Mouse (Mus musculus) intestine, embryonic 14.5 days (tissue): ENCODE data around the gene Cass4. TPM values are rescaled to one million over a fixed set of nuclear protein-coding genes. Genes with fewer than 3 reads are reported as not detected.

Experiments
- ATAC-seq: fragments of 200-750 bp; cut with Nextera tagmentation; replicated peaks from 2 replicates; pipeline ENCODE4 v1.8.0; 2017; ENCODE audit warnings: low read depth, moderate number of reproducible peaks, moderate TSS enrichment, moderate library complexity; ENCODE audit not compliant: low FRiP score, low TSS enrichment
- DNase-seq: peaks from one replicate; pipeline ENCODE4 v3.0.0-alpha.2; 2018; ENCODE audit warnings: low spot score
- H3K27ac ChIP-seq: fragments of 300-500 bp; sonication (generic); 2 replicates; pipeline ENCODE4 v1.5.1; 2014; ENCODE audit warnings: low read depth, mild to moderate bottlenecking, control low read depth
- H3K27me3 ChIP-seq: fragments of 300-500 bp; sonication (generic); replicated peaks from 2 replicates; pipeline ENCODE4 v1.6.1; 2014; ENCODE audit warnings: low read length, control low read depth; ENCODE audit not compliant: control insufficient read depth, insufficient read depth
- H3K36me3 ChIP-seq: fragments of 300-500 bp; sonication (generic); 2 replicates; pipeline ENCODE4 v1.6.1; 2014; ENCODE audit warnings: low read length, control low read depth; ENCODE audit not compliant: control insufficient read depth, insufficient read depth
- H3K4me1 ChIP-seq: fragments of 300-500 bp; sonication (generic); replicated peaks from 2 replicates; pipeline ENCODE4 v1.6.1; 2014; ENCODE audit warnings: low read length, control low read depth, mixed read lengths; ENCODE audit not compliant: control insufficient read depth, insufficient read depth
- H3K4me2 ChIP-seq: fragments of 300-500 bp; sonication (generic); 2 replicates; pipeline ENCODE4 v1.6.1; 2014; ENCODE audit warnings: low read length
- H3K4me3 ChIP-seq: fragments of 300-500 bp; sonication (generic); 2 replicates; pipeline ENCODE4 v1.5.1; 2014; ENCODE audit warnings: low read depth, low read length, control low read depth, mixed read lengths
- H3K9ac ChIP-seq: fragments of 300-500 bp; sonication (generic); 2 replicates; pipeline ENCODE4 v1.6.1; 2014; ENCODE audit warnings: mild to moderate bottlenecking, low read length
- H3K9me3 ChIP-seq: fragments of 300-500 bp; sonication (generic); 2 replicates; pipeline ENCODE4 v1.6.1; 2016; ENCODE audit warnings: low read length, control low read depth; ENCODE audit not compliant: control insufficient read depth
- WGBS: fragments of 180-500 bp; shearing (Covaris S2); extraction: QIAGEN DNeasy Blood & Tissue Kit; methylation state at CpG from one replicate; pipeline ENCODE4 v1.1.7; 2014; 5-methylcytosine and 5-hydroxymethylcytosine counted together
- polyA plus RNA-seq: library from polyadenylated mRNA; unstranded; fragments of >200 nt; fragmentation: Nextera tagmentation; extraction: Ambion mirVana; gene quantifications from 2 replicates; pipeline ENCODE4 v1.2.1, GENCODE M21; 2014

Cass4 gene
- polyA plus RNA-seq, 1 experiment from 2014 or later: 0.45 TPM

DNA sequence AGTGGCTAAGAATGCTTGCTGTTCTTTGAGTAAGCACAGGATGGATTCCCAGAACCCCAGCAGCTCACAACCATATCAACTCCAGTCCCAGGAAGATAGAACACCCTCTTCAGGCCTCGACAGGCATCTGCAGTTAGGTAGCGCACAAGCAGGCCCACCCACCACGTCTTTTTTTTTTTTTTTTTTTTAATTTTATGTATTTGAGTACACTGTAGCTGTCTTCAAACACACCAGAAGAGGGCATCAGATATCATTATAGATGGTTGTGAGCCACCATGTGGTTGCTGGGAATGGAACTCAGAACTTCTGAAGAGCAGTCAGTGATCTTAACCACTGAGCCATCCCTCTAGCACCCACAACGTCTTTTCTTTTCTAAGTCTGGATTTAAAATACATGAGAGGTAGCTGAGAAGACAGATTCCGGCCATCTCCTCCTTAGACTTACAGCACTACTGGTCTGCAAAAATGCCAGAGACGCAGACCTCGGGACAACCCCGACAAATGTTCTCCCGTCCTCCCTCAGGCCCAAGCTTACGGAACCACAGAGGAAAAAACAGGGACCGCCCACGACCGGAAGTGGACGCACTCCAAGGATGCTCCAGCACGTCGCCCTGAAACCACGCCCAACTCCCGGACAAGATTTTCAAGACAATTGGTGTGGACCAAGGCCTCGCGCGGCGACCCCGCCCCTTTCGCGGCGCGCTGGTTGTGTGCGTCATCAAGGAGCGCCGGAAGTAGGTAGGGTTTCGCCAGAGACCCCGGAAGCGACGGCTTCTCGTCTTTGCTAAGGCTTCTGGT, 46.4 kb downstream of the Cass4 start, which contains the start of gene Rtf2:
Gene Rtf2, plus strand, starts transcription at position 714 of the 797 bp plus-strand sequence.
- peak; percentile 99 for ATAC-seq
- H3K36me3 ChIP-seq: no peaks in the 10 kb centered on the region
- peak within 1 kb of the TSS; percentile 59 for H3K9ac ChIP-seq
- WGBS: 4% methylated on average over 35 of the region's 35 CpGs
- H3K9me3 ChIP-seq: no peaks in the 10 kb centered on the region
- DNase-seq: peak; percentile 100
- H3K4me1 ChIP-seq: peaks cover 12% of the 10 kb centered on the region
- H3K4me2 ChIP-seq: peak within 1 kb of the TSS; percentile 87
- peak within 1 kb of the TSS; percentile 83 for H3K4me3 ChIP-seq
- H3K27me3 ChIP-seq: no peaks in the 10 kb centered on the region
- no peak within 1 kb of the TSS; the same call in 1 of the 2 replicates for H3K27ac ChIP-seq

- Histone ChIP-seq H3K36me3 (peaks cover 3% of the 10 kb centered on the region), H3K27me3 (no peaks in the 10 kb centered on the region), H3K4me3 (peak overlapping the region; percentile 83), H3K9ac (peak overlapping the region; percentile 59), H3K4me2 (peak overlapping the region; percentile 87), H3K4me1 (peaks cover 12% of the 10 kb centered on the region), H3K9me3 (no peaks in the 10 kb centered on the region), H3K27ac (no peak overlapping the region)
- under 1% methylated on average over 21 of the region's 21 CpGs for WGBS
- ATAC-seq (peak; percentile 75), DNase-seq (no peak)
Measured at GRCm38 (mm10) chr2:172440640-172441005, 47.0 kb downstream of the Cass4 start.

GRCm38 (mm10) chr2:172441176-172441575, 47.6 kb downstream of the Cass4 start:
- peaks cover 9% of the 10 kb centered on the region for H3K36me3 ChIP-seq
- no peak for DNase-seq

GRCm38 (mm10) chr2:172445617-172446016, 52.0 kb downstream of the Cass4 start:
- Histone ChIP-seq H3K27me3 (no peaks in the 10 kb centered on the region), H3K36me3 (peaks cover 53% of the 10 kb centered on the region), H3K9ac (no peak overlapping the region), H3K9me3 (no peaks in the 10 kb centered on the region), H3K4me2 (no peak overlapping the region), H3K4me3 (no peak overlapping the region), H3K4me1 (peaks cover 9% of the 10 kb centered on the region), H3K27ac (no peak overlapping the region)
- ATAC-seq (no peak), DNase-seq (no peak)
- WGBS: 89% methylated on average over 4 of the region's 4 CpGs

More at GRCm38 (mm10) chr2:172441176-172441575, 47.6 kb downstream of the Cass4 start:
- Histone ChIP-seq H3K4me3 (peak overlapping the region; percentile 83), H3K4me2 (peak overlapping the region; percentile 87), H3K27me3 (no peaks in the 10 kb centered on the region), H3K27ac (no peak overlapping the region), H3K9ac (peak overlapping the region; percentile 59), H3K9me3 (no peaks in the 10 kb centered on the region), H3K4me1 (peaks cover 12% of the 10 kb centered on the region)
- WGBS: 30% methylated on average over 6 of the region's 6 CpGs
- ATAC-seq: no peak

GRCm38 (mm10) chr2:172447317-172447716, 53.7 kb downstream of the Cass4 start:
- Histone ChIP-seq H3K4me1 (no peaks in the 10 kb centered on the region), H3K36me3 (peaks cover 69% of the 10 kb centered on the region), H3K9ac (no peak overlapping the region), H3K9me3 (no peaks in the 10 kb centered on the region), H3K4me3 (no peak overlapping the region), H3K27me3 (no peaks in the 10 kb centered on the region), H3K4me2 (no peak overlapping the region), H3K27ac (no peak overlapping the region)
- WGBS: 92% methylated on average over 6 of the region's 6 CpGs
- DNase-seq (no peak), ATAC-seq (no peak)

- DNase-seq: no peak
- H3K9ac ChIP-seq: no peak overlapping the region
- peaks cover 79% of the 10 kb centered on the region for H3K36me3 ChIP-seq
- no peaks in the 10 kb centered on the region for H3K27me3 ChIP-seq
- ATAC-seq: no peak
- H3K4me3 ChIP-seq: no peak overlapping the region
- 90% methylated on average over 4 of the region's 4 CpGs for WGBS
- no peak overlapping the region for H3K27ac ChIP-seq
- no peaks in the 10 kb centered on the region for H3K9me3 ChIP-seq
- no peak overlapping the region for H3K4me2 ChIP-seq
- H3K4me1 ChIP-seq: no peaks in the 10 kb centered on the region
Measured at GRCm38 (mm10) chr2:172448329-172448728, 54.7 kb downstream of the Cass4 start.

DNA sequence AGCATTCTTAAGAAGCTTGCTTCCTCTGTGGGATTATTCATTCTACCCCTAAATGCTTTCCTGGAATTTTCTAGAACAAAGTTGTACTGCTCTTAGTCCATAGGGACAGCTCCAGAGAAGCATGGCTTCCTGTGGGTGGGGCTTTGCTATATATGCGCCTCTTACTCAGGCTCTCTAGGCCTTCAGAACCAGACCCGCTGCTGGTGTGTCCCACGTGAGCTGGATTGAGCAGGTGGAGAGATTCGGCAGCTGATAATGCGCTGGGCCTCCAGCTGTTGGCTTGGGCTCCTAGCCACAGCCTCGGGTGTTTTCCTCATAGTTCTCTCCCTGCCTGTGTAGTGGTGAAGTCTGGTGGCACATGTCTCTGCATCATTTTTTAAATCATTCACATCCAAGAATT, 57.0 kb downstream of the Cass4 start:
- Histone ChIP-seq H3K36me3 (peaks cover 92% of the 10 kb centered on the region), H3K4me1 (no peaks in the 10 kb centered on the region), H3K27ac (no peak overlapping the region), H3K9me3 (no peaks in the 10 kb centered on the region), H3K4me2 (no peak overlapping the region), H3K4me3 (no peak overlapping the region), H3K9ac (no peak overlapping the region), H3K27me3 (no peaks in the 10 kb centered on the region)
- DNase-seq (no peak), ATAC-seq (no peak)
- WGBS: 91% methylated on average over 6 of the region's 6 CpGs

DNA sequence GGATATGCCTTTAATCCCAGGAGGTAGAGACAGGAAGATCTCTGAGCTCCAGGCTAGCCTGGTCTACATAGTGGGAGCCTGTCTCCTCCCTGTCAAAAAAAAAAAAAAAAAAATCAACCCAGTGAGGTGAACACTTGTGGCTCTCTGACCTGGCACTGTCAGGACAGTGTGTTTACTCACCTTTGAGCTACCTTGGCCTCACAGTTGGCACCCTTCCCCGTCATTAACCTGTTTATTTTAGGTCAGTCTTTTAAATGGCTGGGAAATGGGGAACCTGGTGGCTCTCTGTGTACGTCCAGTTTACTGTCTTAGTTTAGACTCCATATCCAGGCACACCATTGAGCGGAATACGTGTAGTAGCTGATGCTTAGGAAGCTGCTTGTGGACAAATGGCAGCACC, 58.4 kb downstream of the Cass4 start:
- Histone ChIP-seq H3K4me1 (no peaks in the 10 kb centered on the region), H3K4me2 (no peak overlapping the region), H3K36me3 (peaks cover 89% of the 10 kb centered on the region), H3K9me3 (no peaks in the 10 kb centered on the region), H3K27ac (no peak overlapping the region), H3K4me3 (no peak overlapping the region), H3K9ac (no peak overlapping the region), H3K27me3 (no peaks in the 10 kb centered on the region)
- WGBS: 89% methylated on average over 4 of the region's 4 CpGs
- ATAC-seq: no peak
- no peak for DNase-seq

DNA sequence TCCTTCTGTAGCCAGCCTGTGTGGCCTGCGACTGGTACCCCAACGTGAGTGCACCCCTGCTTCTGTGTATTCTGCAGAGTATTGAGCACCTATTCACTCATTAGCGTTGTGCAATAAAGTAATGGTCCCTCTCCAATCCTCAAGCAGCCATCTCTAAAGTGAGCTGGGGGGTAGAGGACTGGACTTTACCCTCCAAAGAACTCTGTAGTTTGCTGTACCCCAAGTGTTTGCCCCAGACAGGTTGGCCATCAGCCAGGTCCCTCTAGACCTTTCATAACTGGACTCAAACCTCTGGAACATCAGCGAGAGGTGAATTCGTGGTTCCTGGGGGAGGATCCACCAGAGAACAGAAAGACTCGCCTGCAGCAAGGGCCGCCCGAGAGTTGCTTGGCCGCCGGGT, 58.9 kb downstream of the Cass4 start:
- no peak overlapping the region for H3K9ac ChIP-seq
- no peaks in the 10 kb centered on the region for H3K27me3 ChIP-seq
- peaks cover 88% of the 10 kb centered on the region for H3K36me3 ChIP-seq
- H3K4me2 ChIP-seq: no peak overlapping the region
- 94% methylated on average over 10 of the region's 10 CpGs for WGBS
- no peak overlapping the region for H3K4me3 ChIP-seq
- H3K4me1 ChIP-seq: no peaks in the 10 kb centered on the region
- no peak for DNase-seq
- ATAC-seq: no peak
- H3K9me3 ChIP-seq: no peaks in the 10 kb centered on the region
- H3K27ac ChIP-seq: no peak overlapping the region
